Mouse (Mus musculus): ENCODE measurements around the gene Hoxb6. TPM values are rescaled to one million over a fixed set of nuclear protein-coding genes. Genes with fewer than 3 reads are reported as not detected.

Hoxb6 gene
- total and polyA plus RNA-seq, 3 experiments: not detected

GRCm38 (mm10) chr11:96281396-96281795, 10.9 kb upstream of the Hoxb6 start:
- no peak for DNase-seq (ENCODE audit: low read depth, low spot score)
- Histone ChIP-seq H3K79me2 (ENCODE audit: control insufficient read depth, insufficient read depth, low read length, poor library complexity) (no peaks in the 10 kb centered on the region), H3K36me3 (ENCODE audit: control insufficient read depth in 1 of 2, insufficient read depth in 2 of 2, low read length in 2 of 2) (no peaks in the 10 kb centered on the region), H3K4me3 (ENCODE audit: control insufficient read depth in 1 of 2, insufficient read depth in 1 of 2, low read depth in 2 of 2, low read length in 2 of 2) (no peak overlapping the region), H3K9me3 (replicated peaks; ENCODE audit: insufficient read depth, low read length) (no peaks in the 10 kb centered on the region), H3K4me1 (ENCODE audit: control insufficient read depth in 1 of 2, insufficient read depth in 2 of 2, low read length in 2 of 2) (no peaks in the 10 kb centered on the region), H3K9ac (ENCODE audit: control insufficient read depth, low read depth, low read length, poor library complexity, severe bottlenecking) (no peak overlapping the region), H3K27me3 (ENCODE audit: control insufficient read depth in 1 of 2, insufficient read depth in 2 of 2, low read length in 2 of 2) (peaks cover 2 to 8% of the 10 kb centered on the region in 2 experiments), H3K27ac (ENCODE audit: control insufficient read depth, low read depth, low read length) (no peak overlapping the region)
- TF ChIP-seq RCOR1 (IDR thresholded peaks at IDR 0.05; ENCODE audit: low read depth, low read length) (no peak), POLR2AphosphoS2 (IDR thresholded peaks at IDR 0.05; ENCODE audit: low read length) (no peak), TCF12 (IDR thresholded peaks at IDR 0.05; ENCODE audit: low read depth, low read length) (no peak), USF2 (IDR thresholded peaks at IDR 0.05; ENCODE audit: borderline replicate concordance in 1 of 2, insufficient read depth in 1 of 2, low read depth in 1 of 2, low read length in 2 of 2) (no peak), NRF1 (IDR thresholded peaks at IDR 0.05; ENCODE audit: insufficient read depth, low read depth, low read length, poor library complexity, severe bottlenecking) (no peak), GATA1 (IDR thresholded peaks at IDR 0.05; ENCODE audit: low read depth, low read length) (no peak), HCFC1 (IDR thresholded peaks at IDR 0.05; ENCODE audit: low read depth, low read length) (no peak), NELFE (IDR thresholded peaks at IDR 0.05; ENCODE audit: low read depth, low read length) (no peak)

- no peak within 1 kb of the TSS for H3K4me3 ChIP-seq (ENCODE audit: control insufficient read depth in 1 of 2, insufficient read depth in 1 of 2, low read depth in 2 of 2, low read length in 2 of 2)
- no peaks in the 10 kb centered on the region for H3K36me3 ChIP-seq (ENCODE audit: control insufficient read depth in 1 of 2, insufficient read depth in 2 of 2, low read length in 2 of 2)
- H3K9me3 ChIP-seq (replicated peaks; ENCODE audit: insufficient read depth, low read length): no peaks in the 10 kb centered on the region
- TF ChIP-seq BHLHE40 (IDR thresholded peaks at IDR 0.05; ENCODE audit: borderline replicate concordance, low read depth, low read length) (no peak), MXI1 (IDR thresholded peaks at IDR 0.05; ENCODE audit: low read depth, low read length) (no peak), ZKSCAN1 (IDR thresholded peaks at IDR 0.05; ENCODE audit: low read depth, low read length) (no peak), E2F4 (IDR thresholded peaks at IDR 0.05; ENCODE audit: borderline replicate concordance, low read depth, low read length) (no peak), MAZ (IDR thresholded peaks at IDR 0.05; ENCODE audit: low read depth, low read length) (no peak), MYC (IDR thresholded peaks at IDR 0.05; ENCODE audit: low read depth, low read length) (no peak), ZC3H11A (IDR thresholded peaks at IDR 0.05; ENCODE audit: low read depth, low read length) (no peak), KAT2A (conservative IDR thresholded peaks at IDR 0.05; ENCODE audit: low read depth, low read length) (no peak), EP300 (IDR thresholded peaks at IDR 0.05; ENCODE audit: low read depth in 1 of 2, low read length in 2 of 2) (no peak), UBTF (IDR thresholded peaks at IDR 0.05; ENCODE audit: borderline replicate concordance, insufficient read depth, low read depth, low read length) (no peak)
- H3K4me1 ChIP-seq (ENCODE audit: control insufficient read depth in 1 of 2, insufficient read depth in 2 of 2, low read length in 2 of 2): no peaks in the 10 kb centered on the region
- H3K27me3 ChIP-seq (ENCODE audit: control insufficient read depth in 1 of 2, insufficient read depth in 2 of 2, low read length in 2 of 2): peaks cover 2 to 7% of the 10 kb centered on the region in 2 experiments
- H3K79me2 ChIP-seq (ENCODE audit: control insufficient read depth, insufficient read depth, low read length, poor library complexity): no peaks in the 10 kb centered on the region
- no peak within 1 kb of the TSS for H3K27ac ChIP-seq (ENCODE audit: control insufficient read depth, low read depth, low read length)
- no peak within 1 kb of the TSS for H3K9ac ChIP-seq (ENCODE audit: control insufficient read depth, low read depth, low read length, poor library complexity, severe bottlenecking)
- no peak for DNase-seq (ENCODE audit: low read depth, low spot score)
These were observed 10.3 kb upstream of the Hoxb6 start, which contains the start of gene Hoxb8 for GRCm38 (mm10) chr11:96281855-96282570. TSS of gene Hoxb8 (plus strand) at chr11:96281905.
